24 mouse cellular contexts compared by ENCODE assay signal in the genomic region with DNA sequence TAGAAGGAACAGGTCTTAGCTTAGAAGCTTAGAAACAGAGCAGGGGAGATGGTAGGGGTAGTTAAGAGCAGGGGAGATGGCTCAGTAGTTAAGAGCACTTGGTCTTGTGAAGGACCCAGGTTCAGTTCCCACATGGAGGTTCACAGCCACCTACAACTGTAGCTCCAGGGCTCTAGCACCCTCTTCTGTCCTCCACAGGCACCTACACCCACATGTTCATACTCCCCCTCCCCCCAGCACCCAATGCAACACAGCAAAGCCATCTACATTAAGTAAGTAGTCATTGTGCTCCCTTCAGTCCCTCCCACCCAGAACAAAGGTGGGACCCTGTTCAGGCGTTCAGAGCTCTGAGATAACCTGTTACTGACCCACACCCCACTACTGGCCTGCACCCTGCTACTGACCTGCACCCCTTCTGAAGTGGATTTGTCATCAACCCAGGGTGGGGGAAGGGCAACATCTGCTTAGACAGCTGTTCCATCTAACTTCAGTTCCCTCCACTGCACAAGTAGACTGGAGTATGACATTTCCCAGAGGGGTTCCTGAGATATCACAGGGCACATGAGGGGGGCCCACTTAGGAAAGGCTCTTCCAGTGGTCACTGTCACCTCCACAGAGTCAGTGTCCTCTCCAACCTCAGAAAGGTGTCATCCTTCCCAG. TPM values are rescaled to one million over a fixed set of nuclear protein-coding genes. Genes with fewer than 3 reads are reported as not detected.
DNase-seq lines count a peak whose midpoint lies in the region; ATAC-seq and TF ChIP-seq lines count a peak whose summit lies in the region.
"Had no signal": no experiment of that assay in that cellular context is flagged by ENCODE, and none has a peak within 500 bp of the region (broad histone marks: within the 10 kb centered on the region; RNA-seq: fewer than 3 reads in every experiment).

No protein-coding gene starts in this region.

- TF ChIP-seq CTCF in intestine, postnatal 0 days (IDR thresholded peaks at IDR 0.05; ENCODE audit: low read depth): peak; percentile 18; the same call in 1 of the 2 replicates
- TF ChIP-seq CTCF in stomach, postnatal 0 days (IDR thresholded peaks at IDR 0.05; ENCODE audit: low read depth): no peak

- no peak for TF ChIP-seq EP300 in stomach, postnatal 0 days (optimal IDR thresholded peaks at IDR 0.05)

- no peak overlapping the region for H3K4me3 ChIP-seq in intestine, postnatal 0 days (ENCODE audit: low read depth, low read length)
- H3K4me3 ChIP-seq in intestine, embryonic 15.5 days (replicated peaks): no peak overlapping the region
- no peak overlapping the region for H3K4me3 ChIP-seq in stomach, embryonic 15.5 days (replicated peaks)
- H3K4me3 ChIP-seq in stomach, postnatal 0 days (ENCODE audit: low read depth, low read length): no peak overlapping the region
- H3K4me3 ChIP-seq: embryonic facial prominence, embryonic 15.5 days; kidney, embryonic 15.5 days; liver, embryonic 13.5 days; midbrain, embryonic 15.5 days; myocyte had no signal

- no peak overlapping the region for H3K9ac ChIP-seq in intestine, postnatal 0 days (ENCODE audit: low read depth, low read length)
- no peak overlapping the region for H3K9ac ChIP-seq in intestine, embryonic 15.5 days
- H3K9ac ChIP-seq in stomach, embryonic 15.5 days: no peak overlapping the region
- no peak overlapping the region for H3K9ac ChIP-seq in stomach, postnatal 0 days (ENCODE audit: low read length)
- H3K9ac ChIP-seq: embryonic facial prominence, embryonic 15.5 days; kidney, embryonic 15.5 days; liver, embryonic 13.5 days; midbrain, embryonic 15.5 days had no signal

- no peak overlapping the region for H3K27ac ChIP-seq in intestine, postnatal 0 days (ENCODE audit: low read depth, low read length)
- H3K27ac ChIP-seq in intestine, embryonic 15.5 days: no peak overlapping the region
- H3K27ac ChIP-seq in stomach, embryonic 15.5 days: no peak overlapping the region
- no peak overlapping the region for H3K27ac ChIP-seq in stomach, postnatal 0 days (replicated peaks)
- H3K27ac ChIP-seq: embryonic facial prominence, embryonic 15.5 days; kidney, embryonic 15.5 days; liver, embryonic 13.5 days; midbrain, embryonic 15.5 days had no signal

- no peak for DNase-seq in stomach, postnatal 0 days (ENCODE audit: low spot score)
- DNase-seq in ES-CJ7 (ENCODE audit: low read depth, low spot score): peak; percentile 65
- peak; percentile 55 for DNase-seq in splenic B cell, adult 2 months (ENCODE audit: low read depth, low spot score)
- DNase-seq in urinary bladder, postnatal 36 days (ENCODE audit: low spot score in 2 of 2): no peak
- DNase-seq: cerebellum, adult 2 months had no signal

- H3K27me3 ChIP-seq in intestine, postnatal 0 days (replicated peaks; ENCODE audit: control insufficient read depth, insufficient read depth, low read length): no peaks in the 10 kb centered on the region
- H3K27me3 ChIP-seq in intestine, embryonic 15.5 days (replicated peaks): no peaks in the 10 kb centered on the region
- H3K27me3 ChIP-seq in stomach, embryonic 15.5 days (replicated peaks): no peaks in the 10 kb centered on the region
- H3K27me3 ChIP-seq in stomach, postnatal 0 days (ENCODE audit: control insufficient read depth, insufficient read depth, low read length): no peaks in the 10 kb centered on the region
- H3K27me3 ChIP-seq in splenic B cell, adult 2 months (ENCODE audit: control insufficient read depth, insufficient read depth, low read length, poor library complexity, severe bottlenecking): no peaks in the 10 kb centered on the region
- H3K27me3 ChIP-seq: embryonic facial prominence, embryonic 15.5 days; kidney, embryonic 15.5 days; midbrain, embryonic 15.5 days had no signal

- H3K9me3 ChIP-seq in intestine, postnatal 0 days (ENCODE audit: control insufficient read depth): no peaks in the 10 kb centered on the region
- H3K9me3 ChIP-seq in intestine, embryonic 15.5 days: no peaks in the 10 kb centered on the region
- H3K9me3 ChIP-seq in stomach, embryonic 15.5 days: no peaks in the 10 kb centered on the region
- H3K9me3 ChIP-seq in stomach, postnatal 0 days (ENCODE audit: control insufficient read depth, low read length): no peaks in the 10 kb centered on the region
- H3K9me3 ChIP-seq: embryonic facial prominence, embryonic 15.5 days; kidney, embryonic 15.5 days; liver, embryonic 13.5 days; midbrain, embryonic 15.5 days had no signal

- ATAC-seq in intestine, postnatal 0 days: no peak
- ATAC-seq in intestine, embryonic 15.5 days: no peak
- ATAC-seq in stomach, embryonic 15.5 days (ENCODE audit: insufficient read depth, low FRiP score, low read depth): 0 out of 2 replicates have a peak, but pooled peaks have one; percentile 14
- ATAC-seq in stomach, postnatal 0 days (ENCODE audit: low FRiP score, low TSS enrichment): no peak
- ATAC-seq: forebrain, embryonic 16.5 days; midbrain, embryonic 15.5 days had no signal

- no peaks in the 10 kb centered on the region for H3K4me1 ChIP-seq in intestine, postnatal 0 days (replicated peaks; ENCODE audit: control insufficient read depth, insufficient read depth, low read length)
- no peaks in the 10 kb centered on the region for H3K4me1 ChIP-seq in intestine, embryonic 15.5 days (replicated peaks)
- no peaks in the 10 kb centered on the region for H3K4me1 ChIP-seq in stomach, embryonic 15.5 days
- H3K4me1 ChIP-seq in stomach, postnatal 0 days (replicated peaks; ENCODE audit: control insufficient read depth, insufficient read depth): no peaks in the 10 kb centered on the region
- H3K4me1 ChIP-seq: embryonic facial prominence, embryonic 15.5 days; midbrain, embryonic 15.5 days had no signal

- no peak overlapping the region for H3K4me2 ChIP-seq in intestine, postnatal 0 days (replicated peaks; ENCODE audit: low read depth)
- no peak overlapping the region for H3K4me2 ChIP-seq in intestine, embryonic 15.5 days (replicated peaks)
- H3K4me2 ChIP-seq in stomach, embryonic 15.5 days: no peak overlapping the region
- H3K4me2 ChIP-seq in stomach, postnatal 0 days (replicated peaks; ENCODE audit: low read depth): no peak overlapping the region
- H3K4me2 ChIP-seq: embryonic facial prominence, embryonic 15.5 days; heart, embryonic 11.5 days; kidney, embryonic 15.5 days; liver, embryonic 13.5 days; midbrain, embryonic 15.5 days had no signal

- 70% methylated on average over 1 of the region's 1 CpGs for WGBS in intestine, postnatal 0 days
- WGBS in intestine, embryonic 15.5 days: 68% methylated on average over 1 of the region's 1 CpGs
- WGBS in stomach, embryonic 15.5 days: 58% methylated on average over 1 of the region's 1 CpGs
- WGBS in stomach, postnatal 0 days: 55% methylated on average over 1 of the region's 1 CpGs

- H3K36me3 ChIP-seq in intestine, postnatal 0 days (ENCODE audit: control insufficient read depth, insufficient read depth): no peaks in the 10 kb centered on the region
- H3K36me3 ChIP-seq in intestine, embryonic 15.5 days: no peaks in the 10 kb centered on the region
- H3K36me3 ChIP-seq in stomach, embryonic 15.5 days: no peaks in the 10 kb centered on the region
- H3K36me3 ChIP-seq in stomach, postnatal 0 days (ENCODE audit: control insufficient read depth, insufficient read depth, low read length): no peaks in the 10 kb centered on the region
- H3K36me3 ChIP-seq in splenic B cell, adult 2 months (ENCODE audit: control insufficient read depth, insufficient read depth, low read length, poor library complexity, severe bottlenecking): no peaks in the 10 kb centered on the region
- H3K36me3 ChIP-seq: embryonic facial prominence, embryonic 15.5 days; kidney, embryonic 15.5 days; liver, embryonic 13.5 days; midbrain, embryonic 15.5 days had no signal

RNA-seq across cellular contexts. Expression of a gene that starts 31.8 kb away (rescaled TPM):
- polyA plus RNA-seq in intestine, postnatal 0 days (2015; fragmentation: Nextera tagmentation; extraction: Ambion mirVana): 6.8 and 7.8 TPM in 2 replicates
- 21.5 and 24.3 TPM in 2 replicates for polyA plus RNA-seq in intestine, embryonic 15.5 days (2015; fragmentation: Nextera tagmentation; extraction: Ambion mirVana)
- 22.1 and 43.6 TPM in 2 replicates for polyA plus RNA-seq in stomach, embryonic 15.5 days (2015; fragmentation: Nextera tagmentation; extraction: Ambion mirVana)
- 9.6 and 9.9 TPM in 2 replicates for polyA plus RNA-seq in stomach, postnatal 0 days (2015; fragmentation: Nextera tagmentation; extraction: Ambion mirVana)

RNA-seq across cellular contexts. Expression of a gene that starts 33.4 kb away (rescaled TPM):
- polyA plus RNA-seq in intestine, postnatal 0 days (2015; fragmentation: Nextera tagmentation; extraction: Ambion mirVana): 54.0 and 56.9 TPM in 2 replicates
- 96.6 and 104 TPM in 2 replicates for polyA plus RNA-seq in intestine, embryonic 15.5 days (2015; fragmentation: Nextera tagmentation; extraction: Ambion mirVana)
- polyA plus RNA-seq in stomach, embryonic 15.5 days (2015; fragmentation: Nextera tagmentation; extraction: Ambion mirVana): 96.3 and 96.9 TPM in 2 replicates
- polyA plus RNA-seq in stomach, postnatal 0 days (2015; fragmentation: Nextera tagmentation; extraction: Ambion mirVana): 38.2 and 42.0 TPM in 2 replicates

RNA-seq across cellular contexts. Expression of a gene that starts 45.6 kb away (rescaled TPM):
- polyA plus RNA-seq in intestine, postnatal 0 days (2015; fragmentation: Nextera tagmentation; extraction: Ambion mirVana): 8.9 and 11.1 TPM in 2 replicates
- 6.6 and 7.2 TPM in 2 replicates for polyA plus RNA-seq in intestine, embryonic 15.5 days (2015; fragmentation: Nextera tagmentation; extraction: Ambion mirVana)
- 7.6 and 8.4 TPM in 2 replicates for polyA plus RNA-seq in stomach, embryonic 15.5 days (2015; fragmentation: Nextera tagmentation; extraction: Ambion mirVana)
- polyA plus RNA-seq in stomach, postnatal 0 days (2015; fragmentation: Nextera tagmentation; extraction: Ambion mirVana): 9.5 and 11.1 TPM in 2 replicates

RNA-seq across cellular contexts. Expression of a gene that starts 53.7 kb away (rescaled TPM):
- 54.1 and 54.3 TPM in 2 replicates for polyA plus RNA-seq in intestine, postnatal 0 days (2015; fragmentation: Nextera tagmentation; extraction: Ambion mirVana)
- polyA plus RNA-seq in intestine, embryonic 15.5 days (2015; fragmentation: Nextera tagmentation; extraction: Ambion mirVana): 70.9 and 72.8 TPM in 2 replicates
- polyA plus RNA-seq in stomach, embryonic 15.5 days (2015; fragmentation: Nextera tagmentation; extraction: Ambion mirVana): 69.2 and 75.8 TPM in 2 replicates
- 53.8 and 57.4 TPM in 2 replicates for polyA plus RNA-seq in stomach, postnatal 0 days (2015; fragmentation: Nextera tagmentation; extraction: Ambion mirVana)

RNA-seq across cellular contexts. Expression of a gene that starts 59.8 kb away (rescaled TPM):
- not detected in 2 replicates for polyA plus RNA-seq in intestine, postnatal 0 days (2015; fragmentation: Nextera tagmentation; extraction: Ambion mirVana)
- polyA plus RNA-seq in intestine, embryonic 15.5 days (2015; fragmentation: Nextera tagmentation; extraction: Ambion mirVana): not detected in 2 replicates
- not detected in 2 replicates for polyA plus RNA-seq in stomach, embryonic 15.5 days (2015; fragmentation: Nextera tagmentation; extraction: Ambion mirVana)
- polyA plus RNA-seq in stomach, postnatal 0 days (2015; fragmentation: Nextera tagmentation; extraction: Ambion mirVana): not detected in 2 replicates
- polyA plus RNA-seq: adrenal gland, adult 2 months; brain, embryonic 14.5 days; C2C12; cerebellum, adult 2 months; embryonic facial prominence, embryonic 15.5 days; forebrain, embryonic 16.5 days; heart, embryonic 11.5 days; hindbrain, embryonic 11.5 days; intestine, embryonic 14.5 days; kidney, embryonic 15.5 days; large intestine, adult 2 months; limb, embryonic 11.5 days; liver, embryonic 13.5 days; lung, embryonic 16.5 days; midbrain, embryonic 15.5 days; myocyte; neural tube, embryonic 14.5 days had no signal

Comparison
In these comparisons a context has a peak if more than half of its experiments do, and no peak if none do; other contexts are left out.
1. DNase-seq: peak in ES-CJ7 (single experiment) and splenic B cell, adult 2 months (single experiment); none in stomach, postnatal 0 days (single experiment) and urinary bladder, postnatal 36 days (0 of 2).